In the genomic region with DNA sequence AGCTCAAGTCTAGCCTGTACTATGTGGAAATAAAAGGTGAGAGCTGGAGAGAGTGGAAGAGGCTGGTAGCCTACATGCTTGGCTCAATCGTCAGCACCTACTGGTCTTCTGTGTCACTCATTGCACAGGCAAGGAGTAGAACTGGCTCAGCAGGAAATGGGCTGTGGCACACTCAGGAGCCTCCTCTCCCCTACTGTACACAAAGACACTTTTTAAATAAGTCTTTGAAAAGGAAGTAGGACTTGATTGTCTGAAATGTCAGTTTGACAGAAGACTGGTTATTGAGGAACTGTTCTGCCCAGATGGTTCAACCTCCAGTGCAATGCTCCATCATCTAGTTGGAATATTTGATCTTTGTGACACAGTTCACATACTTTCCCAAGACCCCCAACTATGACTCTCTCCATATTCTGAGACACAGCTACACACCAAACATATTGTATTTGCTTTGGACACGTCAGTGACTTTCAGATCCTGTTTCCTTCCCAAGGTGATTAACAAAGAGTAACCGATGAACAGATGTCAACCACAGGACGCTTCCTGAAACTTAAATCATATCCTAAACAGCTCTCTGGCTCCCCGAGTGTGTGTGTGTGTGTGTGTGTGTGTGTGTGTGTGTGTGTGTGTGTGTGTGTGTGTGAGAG, we compare ENCODE assay signal across 16 mouse cellular contexts. TPM values are rescaled to one million over a fixed set of nuclear protein-coding genes. Genes with fewer than 3 reads are reported as not detected.
DNase-seq lines count a peak whose midpoint lies in the region; ATAC-seq lines count a peak whose summit lies in the region.
"Had no signal": no experiment of that assay in that cellular context is flagged by ENCODE, and none has a peak within 500 bp of the region (broad histone marks: within the 10 kb centered on the region; RNA-seq: fewer than 3 reads in every experiment).

No protein-coding gene starts in this region.

- ATAC-seq in embryonic facial prominence, embryonic 14.5 days (ENCODE audit: low read depth): peak; percentile 70
- peak; percentile 92 for ATAC-seq in monocyte, adult 5-6 weeks (replicated peaks; ENCODE audit: insufficient number of reproducible peaks, low FRiP score, low TSS enrichment, poor library complexity, severe bottlenecking)
- ATAC-seq in hindbrain, embryonic 14.5 days (ENCODE audit: low FRiP score): no peak
- ATAC-seq: forebrain, embryonic 13.5 days; Patski had no signal

- H3K4me1 ChIP-seq in embryonic facial prominence, embryonic 14.5 days (ENCODE audit: control insufficient read depth, insufficient read depth, low read length): peaks cover 7% of the 10 kb centered on the region; the same call in 1 of the 2 replicates
- H3K4me1 ChIP-seq in embryonic facial prominence, embryonic 10.5 days: peaks cover 12% of the 10 kb centered on the region
- H3K4me1 ChIP-seq in hindbrain, embryonic 14.5 days (replicated peaks; ENCODE audit: control insufficient read depth, insufficient read depth, low read length): no peaks in the 10 kb centered on the region
- H3K4me1 ChIP-seq: forebrain, embryonic 13.5 days had no signal

- H3K27ac ChIP-seq in embryonic facial prominence, embryonic 14.5 days (replicated peaks; ENCODE audit: low read depth, low read length): no peak overlapping the region
- H3K27ac ChIP-seq in embryonic facial prominence, embryonic 10.5 days (replicated peaks): no peak overlapping the region
- H3K27ac ChIP-seq in hindbrain, embryonic 14.5 days: no peak overlapping the region
- H3K27ac ChIP-seq: forebrain, embryonic 13.5 days; heart, embryonic 13.5 days; liver, embryonic 14.5 days had no signal

- no peaks in the 10 kb centered on the region for H3K27me3 ChIP-seq in embryonic facial prominence, embryonic 14.5 days (replicated peaks; ENCODE audit: control insufficient read depth, insufficient read depth, low read length)
- no peaks in the 10 kb centered on the region for H3K27me3 ChIP-seq in embryonic facial prominence, embryonic 10.5 days (replicated peaks; ENCODE audit: low read depth, poor library complexity, severe bottlenecking)
- no peaks in the 10 kb centered on the region for H3K27me3 ChIP-seq in hindbrain, embryonic 14.5 days (ENCODE audit: control insufficient read depth, insufficient read depth, low read length)
- H3K27me3 ChIP-seq: forebrain, embryonic 13.5 days; heart, embryonic 13.5 days; Patski had no signal

- no peak overlapping the region for H3K4me3 ChIP-seq in embryonic facial prominence, embryonic 14.5 days (ENCODE audit: low read depth, low read length)
- no peak overlapping the region for H3K4me3 ChIP-seq in embryonic facial prominence, embryonic 10.5 days
- no peak overlapping the region for H3K4me3 ChIP-seq in hindbrain, embryonic 14.5 days (replicated peaks; ENCODE audit: low read length)
- H3K4me3 ChIP-seq: forebrain, embryonic 13.5 days; heart, embryonic 13.5 days; myocyte had no signal

- no peaks in the 10 kb centered on the region for H3K9me3 ChIP-seq in embryonic facial prominence, embryonic 14.5 days (ENCODE audit: control insufficient read depth, low read length)
- H3K9me3 ChIP-seq in embryonic facial prominence, embryonic 10.5 days: no peaks in the 10 kb centered on the region
- H3K9me3 ChIP-seq in hindbrain, embryonic 14.5 days (ENCODE audit: control insufficient read depth, low read length): no peaks in the 10 kb centered on the region
- H3K9me3 ChIP-seq: forebrain, embryonic 13.5 days had no signal

- 43% methylated on average over 5 of the region's 5 CpGs for WGBS in embryonic facial prominence, embryonic 14.5 days
- 62% methylated on average over 5 of the region's 5 CpGs for whole genome bisulfite sequencing in embryonic facial prominence, embryonic 10.5 days
- 69% methylated on average over 5 of the region's 5 CpGs for WGBS in hindbrain, embryonic 14.5 days

- no peak overlapping the region for H3K9ac ChIP-seq in embryonic facial prominence, embryonic 14.5 days (ENCODE audit: low read depth, low read length)
- H3K9ac ChIP-seq in hindbrain, embryonic 14.5 days: no peak overlapping the region
- H3K9ac ChIP-seq: forebrain, embryonic 13.5 days; heart, embryonic 13.5 days; liver, embryonic 14.5 days had no signal

- DNase-seq in embryonic facial prominence, embryonic 14.5 days (ENCODE audit: low spot score): peak; percentile 53
- DNase-seq in embryonic facial prominence, embryonic 10.5 days (ENCODE audit: low spot score): no peak
- DNase-seq in 416B (ENCODE audit: low read depth): peak; percentile 95
- peak; percentile 40 for DNase-seq in induced T-regulatory cell, adult 2 months (ENCODE audit: low read depth)
- DNase-seq in right cerebral cortex, postnatal 14 days: no peak
- DNase-seq in hindbrain, embryonic 14.5 days (ENCODE audit: low spot score): no peak
- no peak for DNase-seq in cerebellum, adult 18-20 months

- no peak overlapping the region for H3K4me2 ChIP-seq in embryonic facial prominence, embryonic 14.5 days (ENCODE audit: low read depth, low read length)
- no peak overlapping the region for H3K4me2 ChIP-seq in hindbrain, embryonic 14.5 days (replicated peaks)
- H3K4me2 ChIP-seq: forebrain, embryonic 13.5 days; heart, embryonic 13.5 days had no signal

- H3K36me3 ChIP-seq in embryonic facial prominence, embryonic 14.5 days (ENCODE audit: control insufficient read depth, insufficient read depth, low read length): no peaks in the 10 kb centered on the region
- no peaks in the 10 kb centered on the region for H3K36me3 ChIP-seq in embryonic facial prominence, embryonic 10.5 days (replicated peaks)
- H3K36me3 ChIP-seq in hindbrain, embryonic 14.5 days (replicated peaks; ENCODE audit: control insufficient read depth, insufficient read depth): no peaks in the 10 kb centered on the region
- H3K36me3 ChIP-seq: heart, embryonic 13.5 days had no signal

RNA-seq across cellular contexts. Expression of a gene that starts 22.1 kb away (rescaled TPM):
- polyA plus RNA-seq in embryonic facial prominence, embryonic 14.5 days (2014; fragmentation: Nextera tagmentation; extraction: Ambion mirVana): not detected in 2 replicates
- polyA plus RNA-seq in embryonic facial prominence, embryonic 10.5 days (2016; fragmentation: Nextera tagmentation; extraction: Ambion mirVana): not detected in 2 replicates
- total RNA-seq in monocyte, adult 5-6 weeks (2017): not detected in 3 replicates
- not detected in 2 replicates for polyA plus RNA-seq in hindbrain, embryonic 14.5 days (2014; fragmentation: Nextera tagmentation; extraction: Ambion mirVana)
- total RNA-seq: left cerebral cortex, postnatal 10 days had no signal
- polyA plus RNA-seq: brain, embryonic 14.5 days; forebrain, embryonic 13.5 days; kidney, embryonic 14.5 days; liver, embryonic 14.5 days; myocyte; Patski had no signal

RNA-seq across cellular contexts. Expression of a gene that starts 22.2 kb away (rescaled TPM):
- polyA plus RNA-seq in embryonic facial prominence, embryonic 14.5 days (2014; fragmentation: Nextera tagmentation; extraction: Ambion mirVana): 144 and 146 TPM in 2 replicates
- 56.0 and 69.3 TPM in 2 replicates for polyA plus RNA-seq in embryonic facial prominence, embryonic 10.5 days (2016; fragmentation: Nextera tagmentation; extraction: Ambion mirVana)
- total RNA-seq in monocyte, adult 5-6 weeks (2017): 93.9 to 122 TPM (median 116 TPM) in 3 replicates
- 201 and 237 TPM in 2 replicates for polyA plus RNA-seq in hindbrain, embryonic 14.5 days (2014; fragmentation: Nextera tagmentation; extraction: Ambion mirVana)

RNA-seq across cellular contexts. Expression of a gene that starts 22.3 kb away (rescaled TPM):
- 122 and 130 TPM in 2 replicates for polyA plus RNA-seq in embryonic facial prominence, embryonic 14.5 days (2014; fragmentation: Nextera tagmentation; extraction: Ambion mirVana)
- polyA plus RNA-seq in embryonic facial prominence, embryonic 10.5 days (2016; fragmentation: Nextera tagmentation; extraction: Ambion mirVana): 214 and 216 TPM in 2 replicates
- 48.6 to 59.6 TPM (median 49.9 TPM) in 3 replicates for total RNA-seq in monocyte, adult 5-6 weeks (2017)
- 153 and 159 TPM in 2 replicates for polyA plus RNA-seq in hindbrain, embryonic 14.5 days (2014; fragmentation: Nextera tagmentation; extraction: Ambion mirVana)

Comparison
In these comparisons a context has a peak if more than half of its experiments do, and no peak if none do; other contexts are left out.
1. DNase-seq: peak in embryonic facial prominence, embryonic 14.5 days (single experiment), 416B (single experiment) and induced T-regulatory cell, adult 2 months (single experiment); none in embryonic facial prominence, embryonic 10.5 days (single experiment), right cerebral cortex, postnatal 14 days (single experiment), hindbrain, embryonic 14.5 days (single experiment) and cerebellum, adult 18-20 months (0 of 2).